Mouse (Mus musculus) liver, adult 2 months (tissue): ENCODE measurements around the gene Pdzk1. TPM values are rescaled to one million over a fixed set of nuclear protein-coding genes. Genes with fewer than 3 reads are reported as not detected.

ENCODE experiments used
- DNase-seq: peaks from one replicate; pipeline ENCODE4 v3.0.0-alpha.2; 2011; ENCODE audit warnings: low read depth, low spot score; ENCODE audit errors: extremely low read depth
- H3K27ac ChIP-seq: fragments of 200-500 bp; replicated peaks from 2 replicates; pipeline ENCODE4 v1.5.1; 2012; ENCODE audit warnings: low read depth, mild to moderate bottlenecking, control low read depth, inconsistent platforms, low read length; ENCODE audit not compliant: insufficient read depth
- H3K27me3 ChIP-seq: fragments of 200-500 bp; 2 replicates; pipeline ENCODE4 v1.6.1; 2012; ENCODE audit warnings: mild to moderate bottlenecking, moderate library complexity, low read length, inconsistent platforms; ENCODE audit not compliant: control insufficient read depth, insufficient read depth
- H3K36me3 ChIP-seq: fragments of 200-500 bp; 2 replicates; pipeline ENCODE4 v1.6.1; 2012; ENCODE audit warnings: low read length, inconsistent platforms; ENCODE audit not compliant: control insufficient read depth, insufficient read depth
- H3K4me1 ChIP-seq: fragments of 200-500 bp; 2 replicates; pipeline ENCODE4 v1.6.1; 2011; ENCODE audit warnings: low read length; ENCODE audit not compliant: control insufficient read depth, insufficient read depth
- H3K4me3 ChIP-seq: fragments of 200-500 bp; 2 replicates; pipeline ENCODE4 v1.5.1; 2011; ENCODE audit warnings: low read depth, mild to moderate bottlenecking, control low read depth, low read length, moderate library complexity; ENCODE audit not compliant: insufficient read depth
- H3K79me2 ChIP-seq: fragments of 200-500 bp; 2 replicates; pipeline ENCODE4 v1.6.1; 2012; ENCODE audit warnings: inconsistent platforms, mild to moderate bottlenecking, low read length, moderate library complexity; ENCODE audit not compliant: control insufficient read depth, insufficient read depth
- H3K9ac ChIP-seq: fragments of 200-500 bp; 2 replicates; pipeline ENCODE4 v1.6.1; 2012; ENCODE audit warnings: low read depth, mild to moderate bottlenecking, control low read depth, inconsistent platforms, low read length
- CTCF ChIP-seq: fragments of 200-500 bp; IDR thresholded peaks from 2 replicates; pipeline ENCODE4 v1.5.1; 2011; ENCODE audit warnings: low read depth, low read length, control low read depth
- POLR2A ChIP-seq: fragments of 200-500 bp; IDR thresholded peaks from 2 replicates; pipeline ENCODE4 v1.6.1; 2011; ENCODE audit warnings: low read length, control low read depth; ENCODE audit not compliant: insufficient read depth; ENCODE audit errors: extremely low read depth
- WGBS: fragments of 180-500 bp; shearing (Covaris S2); methylation state at CpG from one replicate; pipeline ENCODE4 v1.1.7; 2018; 5-methylcytosine and 5-hydroxymethylcytosine counted together
- polyA plus RNA-seq: library from polyadenylated mRNA; depleted of rRNA; stranded (reverse); fragments of >200 nt; gene quantifications from 2 replicates; pipeline ENCODE4 v1.2.3, GENCODE M21; 2012
- total RNA-seq: library from RNA; depleted of rRNA; stranded (reverse); fragments of >200 nt; gene quantifications from 2 replicates; pipeline ENCODE4 v1.2.3, GENCODE M21; 2014

Gene Pdzk1
- total and polyA plus RNA-seq, 2 experiments = 20.1 to 60.4 TPM

DNA sequence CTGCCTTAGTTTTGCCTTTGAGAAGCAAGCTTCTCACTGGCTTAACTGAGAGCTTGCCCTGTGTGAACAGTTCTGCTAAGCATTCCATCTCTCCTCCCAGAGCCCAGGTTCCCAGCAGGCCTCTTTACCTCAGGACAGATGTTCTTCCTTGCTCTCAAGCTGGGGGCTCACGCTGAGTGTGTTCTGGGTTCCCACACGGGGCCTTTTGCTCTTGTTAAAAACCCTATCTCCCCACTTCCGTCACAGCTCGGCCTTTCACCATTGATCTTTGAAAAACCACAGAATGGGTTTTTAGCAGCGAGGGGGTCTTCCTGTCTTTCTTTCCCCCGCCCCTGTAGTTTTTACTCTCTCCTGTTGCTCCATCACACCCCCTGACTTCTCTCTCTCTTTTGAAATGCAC lies 14.7 kb upstream of the Pdzk1 start:
- no peaks in the 10 kb centered on the region for H3K79me2 ChIP-seq
- H3K4me1 ChIP-seq = no peaks in the 10 kb centered on the region
- no peak overlapping the region for H3K4me3 ChIP-seq
- no peaks in the 10 kb centered on the region for H3K36me3 ChIP-seq
- DNase-seq = no peak
- no peak overlapping the region for H3K27ac ChIP-seq
- H3K27me3 ChIP-seq = no peaks in the 10 kb centered on the region
- 91% methylated on average over 6 of the region's 6 CpGs for WGBS
- no peak for TF ChIP-seq CTCF
- no peak for TF ChIP-seq POLR2A
- H3K9ac ChIP-seq = no peak overlapping the region

DNA sequence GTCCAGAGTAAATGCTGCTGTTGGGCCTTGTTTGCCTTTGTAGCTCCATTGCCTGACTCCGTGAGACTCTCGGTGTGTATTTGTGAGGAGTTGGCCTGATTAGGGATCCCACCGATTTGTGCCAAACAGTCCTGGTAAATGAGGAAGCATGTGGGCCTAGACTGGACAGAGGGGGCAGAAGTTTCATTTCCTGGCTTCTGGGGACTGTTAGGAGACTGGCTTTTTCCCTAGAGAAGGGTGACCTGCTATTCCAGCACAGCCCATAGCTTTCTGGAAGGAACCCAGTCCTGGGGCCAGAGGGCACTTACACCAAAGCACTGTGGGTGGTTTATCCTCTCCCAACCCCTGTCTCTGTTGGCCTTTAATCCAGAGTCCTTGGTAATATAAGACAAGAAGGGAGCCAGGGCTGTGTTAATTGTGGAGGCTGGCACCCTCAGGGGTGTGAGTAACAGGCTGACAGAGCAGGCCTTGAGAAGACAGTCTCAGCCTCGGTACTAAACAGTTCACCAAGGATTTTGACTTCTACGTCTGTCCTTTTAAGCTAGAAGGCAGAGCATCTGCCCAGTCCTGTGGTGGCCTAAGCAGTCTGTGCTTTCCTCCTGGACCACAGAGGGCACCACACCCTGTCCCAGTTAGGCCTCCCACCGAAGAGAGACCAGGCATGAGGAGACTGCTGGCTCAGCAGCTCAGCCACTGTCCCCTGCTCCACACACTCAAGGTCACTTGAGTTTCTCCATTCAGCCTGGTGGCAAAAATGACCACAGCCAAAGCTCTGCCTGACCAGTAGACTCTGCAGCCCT lies 8.8 kb upstream of the Pdzk1 start:
- Histone ChIP-seq H3K27me3 (no peaks in the 10 kb centered on the region), H3K36me3 (no peaks in the 10 kb centered on the region), H3K79me2 (no peaks in the 10 kb centered on the region), H3K4me3 (no peak overlapping the region), H3K9ac (no peak overlapping the region), H3K4me1 (peaks cover 10% of the 10 kb centered on the region), H3K27ac (0 out of 2 replicates have a peak overlapping the region, but pooled peaks have one; percentile 7)
- TF ChIP-seq CTCF (no peak), POLR2A (no peak)
- 59% methylated on average over 6 of the region's 6 CpGs for WGBS
- DNase-seq = peak; percentile 67

DNA sequence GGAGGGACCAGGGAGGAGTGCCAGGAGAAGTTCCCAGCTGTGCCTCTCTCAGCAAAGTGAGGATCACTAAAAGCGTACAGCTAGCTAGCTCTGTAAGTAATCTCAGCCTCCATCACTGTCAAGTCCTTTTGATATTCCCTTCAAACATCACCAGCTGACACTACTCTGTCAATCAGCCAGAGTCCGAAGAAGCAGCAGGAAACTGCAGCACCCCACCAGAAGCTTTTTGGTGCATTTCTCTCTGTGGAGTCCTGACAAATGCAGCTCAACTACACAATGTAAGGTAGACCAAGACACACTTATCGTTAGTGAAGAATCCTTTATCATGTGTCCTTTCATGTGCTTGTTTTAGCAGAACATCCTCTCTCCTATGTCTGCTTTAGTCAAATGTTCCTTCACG lies 7.5 kb upstream of the Pdzk1 start:
- no peaks in the 10 kb centered on the region for H3K79me2 ChIP-seq
- no peak overlapping the region for H3K27ac ChIP-seq
- no peak for DNase-seq
- WGBS = 98% methylated on average over 4 of the region's 4 CpGs
- H3K4me1 ChIP-seq = peaks cover 10% of the 10 kb centered on the region
- TF ChIP-seq POLR2A (no peak), CTCF (no peak)
- no peaks in the 10 kb centered on the region for H3K27me3 ChIP-seq
- no peak overlapping the region for H3K4me3 ChIP-seq
- H3K36me3 ChIP-seq = no peaks in the 10 kb centered on the region
- no peak overlapping the region for H3K9ac ChIP-seq

DNA sequence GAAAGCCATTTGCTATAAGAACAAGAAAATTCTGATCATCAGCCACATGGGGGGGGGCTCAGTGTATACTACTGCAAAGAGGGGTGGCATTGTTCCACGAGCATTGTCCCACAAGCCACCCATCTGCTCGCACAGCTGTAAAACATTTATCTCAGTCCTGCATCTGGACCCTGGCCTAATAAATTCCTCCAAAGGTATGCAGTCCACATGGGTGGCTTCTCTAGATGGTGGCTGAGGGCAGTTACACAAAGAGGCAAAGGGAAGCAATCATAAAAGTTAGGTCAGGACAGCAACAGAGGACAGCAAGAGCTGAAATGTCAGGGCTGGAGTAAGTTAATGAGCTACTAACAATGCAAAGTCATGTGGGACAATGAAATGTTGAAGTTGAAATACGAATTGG lies 5.4 kb upstream of the Pdzk1 start:
- Histone ChIP-seq H3K4me1 (peaks cover 10% of the 10 kb centered on the region), H3K9ac (no peak overlapping the region), H3K36me3 (no peaks in the 10 kb centered on the region), H3K27ac (no peak overlapping the region), H3K4me3 (no peak overlapping the region), H3K79me2 (no peaks in the 10 kb centered on the region), H3K27me3 (no peaks in the 10 kb centered on the region)
- DNase-seq = no peak
- TF ChIP-seq CTCF (no peak), POLR2A (no peak)
- 76% methylated on average over 3 of the region's 3 CpGs for WGBS

DNA sequence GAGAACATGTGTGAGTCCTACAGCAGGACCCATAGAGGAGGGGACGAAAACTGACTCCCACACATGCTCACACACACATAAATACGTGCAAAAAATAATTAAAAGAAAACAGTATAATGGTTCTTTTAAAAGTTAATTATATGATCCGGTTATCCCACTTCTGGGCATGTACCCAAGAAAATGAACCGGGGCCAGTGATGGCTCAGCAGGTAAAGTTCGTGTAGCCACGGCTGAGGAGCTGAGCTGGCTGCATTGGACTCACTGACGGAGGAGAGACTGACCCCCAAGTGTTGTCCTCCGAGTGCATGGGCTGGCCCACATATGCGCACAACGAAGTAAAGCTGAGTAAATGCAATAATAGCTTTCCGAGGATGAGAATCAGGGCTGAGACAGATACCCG lies 4.5 kb upstream of the Pdzk1 start:
- no peaks in the 10 kb centered on the region for H3K27me3 ChIP-seq
- TF ChIP-seq CTCF = no peak
- no peaks in the 10 kb centered on the region for H3K36me3 ChIP-seq
- H3K9ac ChIP-seq = no peak overlapping the region
- no peaks in the 10 kb centered on the region for H3K79me2 ChIP-seq
- WGBS = 91% methylated on average over 12 of the region's 12 CpGs
- no peak overlapping the region for H3K27ac ChIP-seq
- DNase-seq = no peak
- H3K4me1 ChIP-seq = peaks cover 11% of the 10 kb centered on the region
- H3K4me3 ChIP-seq = no peak overlapping the region

DNA sequence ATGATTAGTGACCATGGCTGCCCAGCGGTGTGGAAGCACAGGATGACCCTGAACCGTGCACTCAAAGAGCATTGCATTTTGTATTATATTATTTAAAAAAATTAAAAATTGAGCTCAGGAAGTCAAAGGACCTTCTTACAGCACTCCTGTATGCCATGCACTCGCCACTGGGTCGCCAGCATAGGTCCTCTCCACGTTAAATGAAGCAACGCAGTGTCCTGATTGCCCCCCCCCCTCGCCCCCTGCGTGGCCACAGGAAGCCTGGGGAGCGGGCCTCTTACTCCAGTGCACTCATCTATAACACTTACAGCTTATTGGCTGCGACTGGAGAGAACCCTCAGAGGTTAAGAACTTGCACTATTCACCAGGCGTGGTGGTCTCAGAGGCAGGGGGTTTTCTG lies 3.8 kb upstream of the Pdzk1 start:
- Histone ChIP-seq H3K9ac (no peak overlapping the region), H3K36me3 (no peaks in the 10 kb centered on the region), H3K4me1 (peaks cover 7% of the 10 kb centered on the region; the same call in 1 of the 2 replicates), H3K27me3 (no peaks in the 10 kb centered on the region), H3K4me3 (no peak overlapping the region), H3K79me2 (peaks cover 3% of the 10 kb centered on the region; the same call in 1 of the 2 replicates), H3K27ac (no peak overlapping the region)
- TF ChIP-seq POLR2A (no peak), CTCF (no peak)
- DNase-seq = no peak
- 70% methylated on average over 11 of the region's 11 CpGs for WGBS
